Mouse (Mus musculus) erythroblast, embryonic 14.5 days (primary cell): ENCODE results near the gene Prss45.

Experiments
- GATA1 ChIP-seq: IDR thresholded peaks from 2 replicates; pipeline ENCODE4 v1.6.1; 2012; ENCODE audit warnings: low read length, inconsistent platforms, mixed read lengths
- TAL1 ChIP-seq: IDR thresholded peaks from 3 replicates; pipeline ENCODE4 v1.6.1; 2012; ENCODE audit warnings: low read length, inconsistent platforms, mixed read lengths

DNA sequence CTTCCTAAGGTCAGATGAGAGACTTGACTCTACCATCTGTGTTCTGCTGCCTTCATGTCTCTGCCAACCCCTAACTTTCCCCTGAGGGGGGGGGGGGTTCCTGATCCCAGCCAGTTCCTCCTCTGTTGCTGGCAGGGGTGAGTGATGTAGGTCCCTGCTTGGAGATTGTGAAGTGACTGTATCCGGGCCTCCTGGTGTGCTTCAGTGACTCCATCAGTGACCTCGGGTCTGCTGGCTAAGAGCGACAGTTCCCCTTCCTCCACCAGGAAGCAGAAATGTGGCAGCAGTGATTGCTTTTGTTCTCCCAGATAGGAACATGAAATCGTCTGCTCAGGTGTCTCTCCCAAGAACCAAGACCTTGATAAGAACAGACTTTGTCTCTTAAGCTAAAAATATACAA, 22.5 kb downstream of the Prss45 start:
- TF ChIP-seq TAL1 (no peak), GATA1 (no peak)
